In genomic region chr4:141242651-141243241, GRCm38 (mm10) we compare ENCODE assay signal across 8 mouse cellular contexts. TPM values are rescaled to one million over a fixed set of nuclear protein-coding genes. Genes with fewer than 3 reads are reported as not detected.
A peak's percentile ranks its signal among the peaks of the same experiment; 100 is the strongest.
DNase-seq lines count a peak whose midpoint lies in the region; ATAC-seq and TF ChIP-seq lines count a peak whose summit lies in the region.

No protein-coding gene starts in this region.

- peak overlapping the region; percentile 40 for H3K4me2 ChIP-seq in embryonic facial prominence, embryonic 12.5 days (replicated peaks)
- peak overlapping the region; percentile 48 for H3K4me2 ChIP-seq in stomach, postnatal 0 days (replicated peaks; ENCODE audit: low read depth)

- 12% methylated on average over 11 of the region's 11 CpGs for WGBS in heart, adult 2 months
- WGBS in embryonic facial prominence, embryonic 12.5 days, result 5% methylated on average over 7 of the region's 11 CpGs
- 15% methylated on average over 11 of the region's 11 CpGs for WGBS in stomach, postnatal 0 days

- peak; percentile 18; the same call in 1 of the 2 replicates for ATAC-seq in embryonic facial prominence, embryonic 12.5 days (ENCODE audit: insufficient number of reproducible peaks, insufficient read depth, low FRiP score, low TSS enrichment)
- peak; percentile 28; the same call in 1 of the 2 replicates for ATAC-seq in stomach, postnatal 0 days (ENCODE audit: low FRiP score, low TSS enrichment)
- ATAC-seq in activated CD4-positive, CD25-positive, alpha-beta regulatory T cell, adult 4 months, result no peak

- 0 out of 2 replicates have a peak, but pooled peaks have one; percentile 28 for TF ChIP-seq EP300 in heart, adult 2 months (IDR thresholded peaks at IDR 0.05; ENCODE audit: insufficient read depth, low read depth, low read length)
- TF ChIP-seq EP300 in ES-Bruce4 (IDR thresholded peaks at IDR 0.05; ENCODE audit: insufficient read depth, low read depth, low read length), result peak; percentile 68
- no peak for TF ChIP-seq EP300 in stomach, postnatal 0 days (optimal IDR thresholded peaks at IDR 0.05)

- H3K4me1 ChIP-seq in heart, adult 2 months (ENCODE audit: control insufficient read depth, insufficient read depth, low read length), result peaks cover 7% of the 10 kb centered on the region
- H3K4me1 ChIP-seq in ES-Bruce4 (ENCODE audit: control insufficient read depth, insufficient read depth, low read length), result peaks cover 6% of the 10 kb centered on the region
- peaks cover 58% of the 10 kb centered on the region for H3K4me1 ChIP-seq in embryonic facial prominence, embryonic 12.5 days
- peaks cover 30% of the 10 kb centered on the region for H3K4me1 ChIP-seq in stomach, postnatal 0 days (replicated peaks; ENCODE audit: control insufficient read depth, insufficient read depth)

- H3K9ac ChIP-seq in heart, adult 2 months (ENCODE audit: low read depth, low read length), result 0 out of 2 replicates have a peak overlapping the region, but pooled peaks have one; percentile 17
- peak overlapping the region; percentile 11; the same call in 1 of the 2 replicates for H3K9ac ChIP-seq in ES-Bruce4 (ENCODE audit: low read depth, poor library complexity, severe bottlenecking)
- H3K9ac ChIP-seq in embryonic facial prominence, embryonic 12.5 days, result peak overlapping the region; percentile 42
- peak overlapping the region; percentile 50 for H3K9ac ChIP-seq in stomach, postnatal 0 days (ENCODE audit: low read length)

- H3K36me3 ChIP-seq in heart, adult 2 months (ENCODE audit: control insufficient read depth, insufficient read depth, low read length), result no peaks in the 10 kb centered on the region
- H3K36me3 ChIP-seq in ES-Bruce4 (ENCODE audit: control insufficient read depth, insufficient read depth, low read length, poor library complexity, severe bottlenecking), result no peaks in the 10 kb centered on the region
- H3K36me3 ChIP-seq in embryonic facial prominence, embryonic 12.5 days, result no peaks in the 10 kb centered on the region
- no peaks in the 10 kb centered on the region for H3K36me3 ChIP-seq in stomach, postnatal 0 days (ENCODE audit: control insufficient read depth, insufficient read depth, low read length)

- H3K9me3 ChIP-seq in ES-Bruce4 (replicated peaks; ENCODE audit: control insufficient read depth, insufficient read depth, low read length, poor library complexity, severe bottlenecking), result no peaks in the 10 kb centered on the region
- no peaks in the 10 kb centered on the region for H3K9me3 ChIP-seq in embryonic facial prominence, embryonic 12.5 days
- H3K9me3 ChIP-seq in stomach, postnatal 0 days (ENCODE audit: control insufficient read depth, low read length), result no peaks in the 10 kb centered on the region

- peak in 1 of 2 experiments; percentile 59 for DNase-seq in heart, adult 2 months
- DNase-seq in heart, adult 8-10 months (ENCODE audit: low spot score), result no peak
- peak; percentile 62 to 68 for DNase-seq in kidney, postnatal 36 days
- peak; percentile 90 for DNase-seq in stomach, postnatal 0 days (ENCODE audit: low spot score)
- DNase-seq in spleen, postnatal 10 days (ENCODE audit: low spot score in 2 of 2), result no peak

- no peaks in the 10 kb centered on the region for H3K79me2 ChIP-seq in heart, adult 2 months (replicated peaks; ENCODE audit: control insufficient read depth, insufficient read depth, low read length)

- no peak overlapping the region; the same call in 1 of the 2 replicates for H3K27ac ChIP-seq in heart, adult 2 months
- no peak overlapping the region for H3K27ac ChIP-seq in ES-Bruce4 (ENCODE audit: insufficient read depth, low read length)
- H3K27ac ChIP-seq in embryonic facial prominence, embryonic 12.5 days, result peak overlapping the region; percentile 52; the same call in 1 of the 2 replicates
- peak overlapping the region; percentile 82 for H3K27ac ChIP-seq in stomach, postnatal 0 days (replicated peaks)

- no peak for TF ChIP-seq CTCF in heart, adult 2 months (IDR thresholded peaks at IDR 0.05)
- TF ChIP-seq CTCF in ES-Bruce4 (IDR thresholded peaks at IDR 0.05; ENCODE audit: low read depth, low read length), result no peak
- no peak for TF ChIP-seq CTCF in stomach, postnatal 0 days (IDR thresholded peaks at IDR 0.05; ENCODE audit: low read depth)

- intact Hi-C loops in heart, adult 2 months (cut with DNase I), result no loop called here

- no peak for TF ChIP-seq POLR2A in heart, adult 2 months (IDR thresholded peaks at IDR 0.05; ENCODE audit: insufficient read depth, low read depth, low read length)
- TF ChIP-seq POLR2A in ES-Bruce4 (IDR thresholded peaks at IDR 0.05; ENCODE audit: insufficient read depth, low read length), result no peak

- no peak overlapping the region for H3K4me3 ChIP-seq in heart, adult 2 months
- H3K4me3 ChIP-seq in ES-Bruce4 (ENCODE audit: low read depth, low read length), result peak overlapping the region; percentile 53
- H3K4me3 ChIP-seq in embryonic facial prominence, embryonic 12.5 days, result peak overlapping the region; percentile 25
- peak overlapping the region; percentile 22 for H3K4me3 ChIP-seq in stomach, postnatal 0 days (ENCODE audit: low read depth, low read length)

- H3K27me3 ChIP-seq in heart, adult 2 months (ENCODE audit: control insufficient read depth, insufficient read depth, low read length), result no peaks in the 10 kb centered on the region
- H3K27me3 ChIP-seq in ES-Bruce4 (ENCODE audit: control insufficient read depth, insufficient read depth, low read length, poor library complexity, severe bottlenecking), result no peaks in the 10 kb centered on the region
- peaks cover 92% of the 10 kb centered on the region for H3K27me3 ChIP-seq in embryonic facial prominence, embryonic 12.5 days
- no peaks in the 10 kb centered on the region for H3K27me3 ChIP-seq in stomach, postnatal 0 days (ENCODE audit: control insufficient read depth, insufficient read depth, low read length)

RNA-seq across cellular contexts. Expression of gene Arhgef19, which starts 3.4 kb away (rescaled TPM):
- total RNA-seq in heart, adult 2 months (2021), result 10 to 100 TPM; 37.7 to 40.1 TPM
- polyA plus RNA-seq in heart, adult 2 months (2012; rRNA removed), result 22.4 and 39.6 TPM in 2 replicates
- 10 to 100 TPM; 26.2 to 32.2 (median 30.3) TPM for total RNA-seq in heart, adult 8-10 months (2022)
- 7.5 and 8.3 TPM in 2 replicates for polyA plus RNA-seq in ES-Bruce4 (2011; ENCODE audit: insufficient read depth, insufficient read length, low read depth, missing spikeins)
- 17.0 and 19.2 TPM in 2 replicates for polyA plus RNA-seq in embryonic facial prominence, embryonic 12.5 days (2016; fragmentation: Nextera tagmentation; extraction: Ambion mirVana)
- 6.6 and 9.2 TPM in 2 replicates for polyA plus RNA-seq in stomach, postnatal 0 days (2015; fragmentation: Nextera tagmentation; extraction: Ambion mirVana)
- not detected for polyA plus RNA-seq in activated CD4-positive, CD25-positive, alpha-beta regulatory T cell, adult 4 months (2017; shearing (Covaris generic))

RNA-seq across cellular contexts. Expression of gene Rsg1, which starts 29.0 kb away (rescaled TPM):
- under 1 TPM; 0.42 to 0.52 TPM for total RNA-seq in heart, adult 2 months (2021)
- polyA plus RNA-seq in heart, adult 2 months (2012; rRNA removed), result 0.88 and 1.1 TPM in 2 replicates
- 1 to 10 TPM in 1 of 4 experiments, under 1 TPM in 3; 0.44 to 1.2 (median 0.66) TPM for total RNA-seq in heart, adult 8-10 months (2022)
- polyA plus RNA-seq in ES-Bruce4 (2011; ENCODE audit: insufficient read depth, insufficient read length, low read depth, missing spikeins), result 1.6 and 2.8 TPM in 2 replicates
- polyA plus RNA-seq in embryonic facial prominence, embryonic 12.5 days (2016; fragmentation: Nextera tagmentation; extraction: Ambion mirVana), result 7.6 and 8.6 TPM in 2 replicates
- polyA plus RNA-seq in stomach, postnatal 0 days (2015; fragmentation: Nextera tagmentation; extraction: Ambion mirVana), result 1.8 and 2.3 TPM in 2 replicates
- 1 to 10 TPM; 1.5 to 3.2 TPM for polyA plus RNA-seq in activated CD4-positive, CD25-positive, alpha-beta regulatory T cell, adult 4 months (2017; shearing (Covaris generic))

RNA-seq across cellular contexts. Expression of gene Epha2, which starts 58.3 kb away (rescaled TPM):
- total RNA-seq in heart, adult 2 months (2021), result 1 to 10 TPM; 5.5 to 7.7 TPM
- polyA plus RNA-seq in heart, adult 2 months (2012; rRNA removed), result 7.0 and 8.7 TPM in 2 replicates
- 1 to 10 TPM; 4.6 to 7.1 (median 5.2) TPM for total RNA-seq in heart, adult 8-10 months (2022)
- polyA plus RNA-seq in ES-Bruce4 (2011; ENCODE audit: insufficient read depth, insufficient read length, low read depth, missing spikeins), result 44.7 and 51.3 TPM in 2 replicates
- polyA plus RNA-seq in embryonic facial prominence, embryonic 12.5 days (2016; fragmentation: Nextera tagmentation; extraction: Ambion mirVana), result 3.4 and 3.5 TPM in 2 replicates
- polyA plus RNA-seq in stomach, postnatal 0 days (2015; fragmentation: Nextera tagmentation; extraction: Ambion mirVana), result 3.9 and 4.9 TPM in 2 replicates
- polyA plus RNA-seq in activated CD4-positive, CD25-positive, alpha-beta regulatory T cell, adult 4 months (2017; shearing (Covaris generic)), result not detected

Comparison
In these comparisons a context has a peak if more than half of its experiments do, and no peak if none do; other contexts are left out.
1. DNase-seq: peak in kidney, postnatal 36 days (2 of 2) and stomach, postnatal 0 days (single experiment); none in heart, adult 8-10 months (single experiment) and spleen, postnatal 10 days (0 of 2).
2. H3K27ac ChIP-seq: peak in embryonic facial prominence, embryonic 12.5 days (single experiment) and stomach, postnatal 0 days (single experiment); none in heart, adult 2 months (single experiment) and ES-Bruce4 (single experiment).
3. Peak in every context shown above with its lines, with median percentiles within 50 percentile points of each other: H3K9ac ChIP-seq.